Mouse (Mus musculus): Measurements from ENCODE around the gene Slfn1.
"Not testable (repeated sequence)": the region's sequence is repeated elsewhere in the genome, so short reads cannot be mapped to it uniquely, and the experiment has no call there.

The Slfn1 gene

DNA sequence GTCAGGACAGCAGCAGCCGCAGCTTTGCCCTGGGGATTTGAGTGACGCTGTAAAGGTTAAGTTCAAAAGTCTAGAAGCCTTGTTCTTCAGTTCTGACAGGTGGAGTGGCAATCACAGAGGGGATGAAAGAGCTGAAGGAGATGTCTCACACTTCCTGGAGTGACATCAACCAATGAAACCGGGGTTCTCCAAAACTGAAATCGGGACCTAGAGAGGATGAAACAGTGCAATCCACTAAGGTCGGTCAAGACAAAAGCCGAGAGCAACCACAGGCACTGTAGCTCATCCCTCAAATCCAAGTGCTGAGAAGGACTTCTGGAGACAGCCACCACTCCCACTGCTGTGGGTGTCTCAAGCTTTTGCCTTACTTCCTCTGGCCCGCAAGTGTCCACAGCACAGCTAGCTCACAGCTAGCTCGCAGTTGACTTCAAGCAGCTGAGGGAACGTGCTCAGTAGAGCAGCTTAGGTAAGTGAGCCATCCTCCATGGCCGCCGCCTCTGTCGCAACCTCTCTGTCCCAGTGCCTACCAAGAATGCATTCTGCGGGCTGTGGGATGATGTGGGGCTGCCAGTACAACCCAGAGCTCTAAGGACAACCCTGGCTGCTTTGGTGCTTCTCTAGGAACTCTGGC is at the start of gene Slfn1:
TSS of gene Slfn1 (plus strand) at position 253 of the 631 bp plus-strand sequence.
- no peak for DNase-seq

DNA sequence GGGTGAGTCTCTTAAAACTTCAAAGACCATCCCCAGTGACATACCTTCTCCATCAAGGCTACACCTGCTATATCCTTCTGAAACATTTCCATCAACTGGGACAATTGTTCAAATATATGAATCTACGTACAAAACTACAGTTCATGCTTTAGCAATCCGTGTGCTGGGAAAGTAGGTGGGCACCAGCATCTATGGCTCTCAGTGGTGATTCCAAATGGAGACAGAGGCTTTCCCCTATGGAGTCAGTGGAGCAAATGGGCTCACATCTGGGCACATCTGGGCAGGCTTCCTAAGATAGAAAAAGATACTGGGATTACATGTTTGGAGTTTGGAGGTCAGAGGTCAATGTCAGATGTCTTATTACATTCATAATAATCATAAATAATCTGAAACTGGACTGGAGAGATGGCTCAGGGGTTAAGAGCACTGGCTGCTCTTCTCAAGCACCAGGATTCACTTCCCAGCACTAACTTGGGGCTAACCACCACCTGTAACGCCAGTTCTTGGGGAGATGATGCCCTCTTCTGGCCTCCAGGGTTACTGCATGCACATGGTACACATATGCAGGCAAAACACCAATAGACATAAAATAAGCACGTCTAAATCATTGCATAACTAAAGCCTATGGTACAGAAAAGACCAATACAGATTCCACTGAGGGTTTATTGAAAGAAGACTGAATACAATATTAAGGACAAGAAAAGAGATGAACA is 48.5 kb upstream of the Slfn1 start:
- no peak for DNase-seq

DNA sequence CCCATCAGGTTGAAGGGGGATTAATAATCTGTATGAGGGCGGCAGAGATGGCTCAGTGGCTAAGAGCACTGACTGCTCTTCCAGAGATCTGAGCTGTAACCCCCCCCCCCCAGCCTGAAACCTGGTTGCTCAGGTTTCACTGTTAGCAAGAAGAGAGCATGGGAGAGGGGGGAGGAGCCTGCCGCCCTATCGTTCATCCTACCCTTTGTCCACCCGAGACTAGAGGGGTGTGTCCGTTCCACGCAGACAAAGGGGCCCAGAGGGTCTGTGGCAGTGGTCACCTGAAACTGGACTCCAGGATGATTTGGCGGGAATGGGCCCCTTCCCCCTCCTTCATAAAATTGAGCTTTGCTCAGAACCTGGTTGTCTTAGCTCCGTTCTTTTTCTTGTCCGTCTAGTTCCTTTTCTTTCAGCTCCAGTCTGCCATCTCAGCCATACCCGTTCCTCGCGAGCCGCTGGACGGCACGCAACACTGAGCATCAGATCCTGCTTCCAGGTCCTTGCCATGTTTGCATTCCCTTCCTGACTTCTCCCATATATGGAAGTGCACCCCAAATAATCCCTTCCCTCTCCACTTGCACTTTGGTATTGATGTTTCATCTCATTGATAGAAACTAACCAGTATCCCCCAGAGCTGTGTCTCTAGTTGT is 46.2 kb upstream of the Slfn1 start:
- no peak for DNase-seq

DNA sequence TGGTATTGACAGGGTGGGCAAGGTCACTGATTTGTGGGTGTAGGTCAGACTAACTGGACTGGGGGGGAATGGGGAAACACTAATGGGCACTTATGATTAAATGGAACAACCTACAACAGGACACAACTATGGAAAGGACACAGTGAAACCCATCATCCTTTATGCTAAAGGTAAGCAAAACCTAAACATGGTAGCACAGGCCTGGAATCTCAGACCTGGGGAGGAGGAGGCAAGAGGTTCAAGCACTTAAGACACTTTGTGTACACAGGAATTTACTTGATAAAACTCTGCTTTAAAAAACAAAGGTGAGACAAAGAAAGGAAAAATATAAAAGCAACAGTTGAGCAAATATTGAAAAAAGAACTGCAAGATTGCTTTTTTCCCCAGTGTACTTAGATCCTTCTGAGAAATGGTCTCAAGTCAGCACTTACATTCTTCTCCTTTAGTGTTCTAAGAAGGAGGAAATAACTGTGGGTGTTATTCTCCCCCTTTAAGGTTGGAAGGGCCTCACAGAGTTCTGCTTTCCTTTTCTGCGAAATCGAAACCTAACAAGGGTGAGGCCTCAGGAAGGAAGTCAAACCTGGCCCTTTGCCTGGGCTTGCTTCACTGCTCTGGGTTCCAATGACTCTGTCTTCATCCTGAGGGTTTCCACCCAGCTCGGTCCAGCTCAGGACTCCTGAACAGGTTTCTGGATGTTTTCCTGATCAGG is 38.8 kb upstream of the Slfn1 start:
- peak; percentile 71 for DNase-seq

DNA sequence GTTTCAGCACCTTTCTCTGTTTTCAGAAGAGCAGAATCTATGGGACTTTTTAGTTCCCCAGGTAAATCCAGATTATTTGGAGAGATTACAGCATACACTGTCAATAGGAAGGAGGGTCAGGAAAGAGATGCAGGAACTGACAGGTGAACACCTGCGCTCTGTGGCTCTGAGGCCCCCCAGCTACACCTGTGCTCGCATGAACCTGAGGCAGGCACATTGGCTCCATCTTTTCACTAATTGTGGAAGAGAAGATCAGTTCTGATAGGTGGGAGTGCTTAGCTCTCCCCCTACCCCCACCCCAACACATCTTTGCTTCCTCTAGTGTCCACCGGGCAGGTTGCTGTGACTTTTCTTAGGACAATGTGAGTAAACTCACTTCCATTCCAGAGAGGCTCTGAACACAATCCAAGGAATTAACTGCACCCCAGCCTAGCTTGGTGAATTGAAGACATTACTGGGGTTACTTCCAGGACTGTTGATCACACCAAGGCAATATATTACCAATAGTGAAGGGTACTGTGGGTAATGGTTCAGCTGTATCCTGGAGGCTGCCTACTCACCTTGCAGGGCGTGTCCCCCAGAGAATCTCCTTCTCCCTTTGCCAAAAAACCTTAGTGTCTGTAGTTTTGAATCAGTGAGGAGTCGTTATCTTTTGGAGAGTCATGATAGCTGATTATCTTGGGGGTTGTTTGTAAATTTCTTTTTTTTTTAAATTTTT is 38.1 kb upstream of the Slfn1 start:
- DNase-seq = no peak

DNA sequence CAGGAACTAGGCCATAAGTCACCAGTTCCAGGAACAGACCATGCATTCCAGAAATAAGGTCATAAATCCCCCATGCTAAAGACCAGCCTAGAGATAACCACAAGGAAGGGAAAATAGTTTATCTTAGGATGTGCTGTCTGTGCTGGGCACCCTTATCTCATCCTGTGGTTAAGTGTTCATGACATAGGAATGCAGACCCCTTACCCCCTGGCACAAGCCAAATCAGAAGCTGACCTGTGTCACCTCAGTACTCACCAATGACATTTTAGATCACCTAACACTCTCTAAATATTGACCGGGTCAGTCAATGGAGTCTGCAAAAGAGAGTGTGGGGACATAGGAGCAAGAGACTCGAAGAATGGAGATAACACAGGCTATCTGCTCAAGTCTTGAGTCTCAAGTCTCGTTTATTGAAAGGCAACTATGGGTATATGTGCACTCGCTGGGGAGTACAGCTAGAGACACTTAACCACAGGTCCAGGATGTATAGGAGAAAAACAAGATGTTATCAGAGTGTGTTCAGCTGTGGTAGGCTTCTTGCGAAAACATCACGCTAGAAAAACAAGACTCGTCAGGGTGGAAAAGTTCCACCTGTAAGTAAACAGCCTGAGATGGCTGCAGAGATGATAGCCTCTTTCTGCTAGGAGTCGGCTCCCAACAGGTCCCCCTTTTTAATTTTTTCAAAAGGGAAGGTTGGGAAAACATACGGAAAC is 37.0 kb upstream of the Slfn1 start:
- no peak for DNase-seq

DNA sequence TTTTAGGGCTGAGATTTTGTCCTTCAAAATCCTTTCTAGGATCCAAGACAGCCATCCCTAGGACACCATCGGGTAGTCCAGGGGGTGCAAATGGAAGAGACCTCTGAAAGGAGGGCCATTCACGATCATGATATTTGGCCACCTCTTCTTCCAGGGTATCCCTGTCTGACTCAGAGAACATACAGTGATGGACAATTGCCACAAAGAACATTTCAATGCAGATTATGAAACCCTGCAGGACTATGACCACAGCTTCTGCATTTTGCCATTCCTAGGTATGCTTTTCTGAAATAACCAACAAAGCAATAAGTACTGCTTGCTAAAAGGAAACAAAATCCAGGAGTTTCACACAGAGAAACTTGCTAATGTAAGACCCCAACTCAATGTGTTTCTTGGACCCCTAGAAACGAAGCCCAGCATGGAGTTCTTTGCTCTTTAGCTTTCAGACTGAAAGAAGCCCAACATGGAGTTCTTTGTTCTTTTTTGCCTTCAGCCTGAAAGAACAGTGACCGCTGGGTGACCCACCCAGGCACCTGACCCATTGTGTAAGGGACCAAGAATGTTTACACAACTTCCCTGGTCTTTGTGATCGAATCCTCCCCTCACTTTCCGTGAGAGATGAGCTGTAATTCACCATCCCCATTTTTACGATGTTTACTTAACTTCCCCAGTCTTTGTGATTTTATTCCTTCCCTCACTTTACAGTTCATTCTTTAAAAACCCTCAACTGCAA is 33.7 kb upstream of the Slfn1 start:
- DNase-seq = no peak

DNA sequence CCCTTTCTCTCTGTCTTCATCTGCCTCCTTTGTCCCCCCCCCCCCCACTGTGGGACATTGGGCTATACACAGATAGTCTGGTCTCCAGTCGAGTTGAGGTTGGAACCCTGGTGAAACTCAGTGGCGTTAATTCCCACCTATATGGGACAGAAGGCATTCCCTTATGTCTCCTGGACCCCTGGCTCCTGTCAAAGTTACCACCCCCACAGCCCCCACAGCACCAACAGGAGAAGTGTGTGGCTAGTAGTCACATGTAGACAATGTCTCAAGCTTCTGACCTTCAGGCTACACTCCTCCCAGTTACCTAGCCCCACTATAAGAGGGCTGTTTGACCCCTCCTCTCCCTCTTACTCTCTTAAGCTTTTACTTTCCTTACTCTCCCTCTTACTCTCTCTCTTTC is 32.5 kb upstream of the Slfn1 start:
- DNase-seq = no peak

DNA sequence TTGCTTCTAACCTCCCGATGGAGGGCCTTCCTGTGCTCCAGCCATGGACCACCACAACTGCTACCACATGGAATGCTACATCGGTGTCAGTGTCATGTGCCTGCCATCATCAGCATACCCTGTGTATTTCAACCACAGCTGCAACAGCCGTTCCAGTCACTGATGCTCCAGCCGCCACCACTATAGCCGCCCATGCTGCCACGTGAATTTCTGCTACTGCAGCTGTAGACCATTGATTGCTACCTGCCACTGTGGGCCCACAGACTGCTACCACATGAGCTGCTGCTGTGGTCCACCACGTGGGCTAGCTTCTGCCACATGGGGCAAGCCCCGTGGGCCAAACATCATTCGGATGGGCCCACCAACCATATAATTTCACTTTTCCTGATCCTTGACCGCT is 31.9 kb upstream of the Slfn1 start:
- DNase-seq = no peak

DNA sequence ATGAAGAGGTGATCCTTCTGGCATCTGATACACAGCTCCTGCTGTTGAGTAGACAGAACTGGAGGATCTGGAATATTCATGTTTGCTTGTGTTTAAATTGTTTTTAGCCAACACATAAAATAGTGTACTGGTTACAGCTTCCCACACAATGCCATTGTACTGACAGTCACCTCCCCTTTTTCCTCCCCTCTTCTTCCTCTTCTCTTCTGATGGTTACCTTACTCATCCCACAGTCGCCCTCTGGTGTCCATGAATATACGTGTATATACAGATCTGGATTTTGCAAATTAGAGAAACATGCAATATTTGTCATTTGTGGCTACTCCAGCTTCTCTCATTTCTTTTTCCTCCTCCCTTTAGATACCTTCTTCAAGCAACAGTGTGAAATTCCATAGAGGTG is 1.5 kb upstream of the Slfn1 start:
- DNase-seq = no peak

DNA sequence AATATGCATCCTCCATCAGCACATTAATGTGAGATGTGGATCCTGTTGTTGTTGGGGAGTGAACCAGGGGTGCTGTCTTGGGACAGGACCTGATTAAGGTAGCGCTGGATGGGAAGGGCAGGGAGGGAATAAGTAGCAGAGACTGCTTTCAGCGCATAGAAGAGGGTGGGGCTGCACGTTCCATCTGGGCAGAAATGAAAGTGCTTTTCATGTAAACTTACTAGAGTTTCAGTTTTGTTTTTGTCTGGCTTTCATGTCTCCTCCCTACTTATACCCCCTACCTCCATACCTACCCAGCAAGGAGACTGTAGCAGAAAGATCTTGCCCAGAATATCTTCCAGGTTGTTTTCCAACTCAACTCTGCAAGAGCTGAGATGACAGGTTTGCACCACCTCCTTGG is 1.4 kb downstream of the Slfn1 start:
- no peak for DNase-seq

DNA sequence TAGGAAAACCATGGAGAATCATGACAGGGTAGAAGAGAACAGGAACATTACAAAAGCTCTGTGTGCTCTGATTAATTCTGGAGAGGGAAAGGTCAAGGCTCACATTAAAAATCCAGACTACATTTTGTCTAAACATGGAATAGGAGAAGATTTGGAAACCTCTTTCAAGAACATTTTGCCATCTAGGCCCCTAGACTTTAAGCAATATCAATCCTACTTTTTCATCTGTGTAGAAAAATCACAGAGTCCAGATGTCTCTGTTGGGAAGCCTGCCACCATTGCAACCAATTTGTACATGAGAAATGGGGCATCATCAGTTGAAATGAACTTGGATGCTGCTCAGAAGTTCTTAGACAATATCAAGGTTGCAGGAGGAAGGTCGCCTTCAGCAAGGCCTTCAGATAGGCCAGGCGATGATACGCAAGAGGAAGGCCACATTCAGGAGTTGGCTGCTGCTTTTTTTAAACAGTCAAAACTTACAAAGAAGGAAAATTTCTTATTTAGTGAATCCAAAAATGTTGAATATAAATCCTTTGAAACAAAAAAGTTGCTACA is 4.6 kb downstream of the Slfn1 start:
- DNase-seq = no peak

DNA sequence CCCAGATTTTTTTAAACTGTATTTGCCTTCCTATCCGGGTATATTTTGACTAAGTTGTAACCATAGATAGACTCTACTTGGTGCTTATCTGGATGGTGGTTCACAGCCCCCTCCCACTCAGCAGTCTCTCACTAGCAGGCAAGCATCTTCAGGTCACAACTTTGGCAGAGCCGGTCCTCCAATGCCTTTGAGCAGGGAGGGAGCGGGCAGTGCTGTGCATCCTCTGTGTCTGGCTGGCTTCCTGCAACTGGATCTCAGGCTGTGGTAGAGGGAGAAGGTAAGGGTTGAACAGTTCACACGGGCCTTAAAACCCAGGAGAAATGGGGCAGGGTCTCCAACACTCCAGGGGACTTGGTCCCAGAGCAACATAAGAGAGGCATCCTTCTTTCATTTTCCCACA is 6.5 kb downstream of the Slfn1 start:
- DNase-seq = no peak

DNA sequence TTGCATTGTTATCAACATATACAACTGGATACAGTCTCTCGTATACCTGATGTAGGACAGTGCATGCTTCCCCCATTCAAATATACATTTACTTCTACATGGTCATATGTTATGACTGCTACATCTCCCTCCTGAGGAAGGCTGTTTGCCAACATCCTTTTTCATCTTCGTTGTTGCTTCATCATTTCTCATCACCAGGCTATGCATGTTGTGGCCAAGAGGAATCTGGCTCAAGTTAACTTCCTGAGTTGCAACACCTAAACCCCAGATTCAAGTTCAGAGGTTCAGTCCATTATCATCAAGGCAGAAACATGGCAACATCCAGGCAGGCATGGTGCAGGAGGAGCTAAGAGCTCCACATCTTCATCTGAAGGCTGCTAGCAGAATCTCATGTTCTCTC is 8.3 kb downstream of the Slfn1 start:
- no peak for DNase-seq

DNA sequence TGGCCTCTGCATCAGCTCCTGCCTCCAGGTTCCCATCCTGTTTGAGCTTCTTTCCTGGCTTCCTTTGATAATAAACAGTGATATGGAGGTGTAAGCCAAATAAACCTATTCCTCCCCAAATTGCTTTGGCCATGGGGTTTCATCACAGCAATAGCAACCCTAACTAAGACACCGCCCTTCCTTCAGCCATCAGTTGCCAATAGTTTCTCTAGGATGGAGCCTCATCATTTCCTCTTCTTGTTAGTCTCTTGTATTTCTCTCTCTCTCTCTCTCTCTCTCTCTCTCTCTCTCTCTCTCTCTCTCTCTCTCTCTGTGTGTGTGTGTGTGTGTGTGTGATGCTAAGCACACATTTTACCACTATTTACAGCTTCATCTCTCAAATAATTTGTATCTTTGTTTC is 9.0 kb downstream of the Slfn1 start:
- not testable (repeated sequence) for DNase-seq

DNA sequence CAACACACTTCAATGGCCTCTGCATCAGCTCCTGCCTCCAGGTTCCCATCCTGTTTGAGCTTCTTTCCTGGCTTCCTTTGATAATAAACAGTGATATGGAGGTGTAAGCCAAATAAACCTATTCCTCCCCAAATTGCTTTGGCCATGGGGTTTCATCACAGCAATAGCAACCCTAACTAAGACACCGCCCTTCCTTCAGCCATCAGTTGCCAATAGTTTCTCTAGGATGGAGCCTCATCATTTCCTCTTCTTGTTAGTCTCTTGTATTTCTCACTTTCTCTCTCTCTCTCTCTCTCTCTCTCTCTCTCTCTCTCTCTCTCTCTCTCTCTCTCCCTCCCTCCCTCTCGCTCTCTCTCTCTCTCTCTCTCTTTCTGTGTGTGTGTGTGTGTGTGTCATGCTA is 20.6 kb downstream of the Slfn1 start:
- not testable (repeated sequence) for DNase-seq

DNA sequence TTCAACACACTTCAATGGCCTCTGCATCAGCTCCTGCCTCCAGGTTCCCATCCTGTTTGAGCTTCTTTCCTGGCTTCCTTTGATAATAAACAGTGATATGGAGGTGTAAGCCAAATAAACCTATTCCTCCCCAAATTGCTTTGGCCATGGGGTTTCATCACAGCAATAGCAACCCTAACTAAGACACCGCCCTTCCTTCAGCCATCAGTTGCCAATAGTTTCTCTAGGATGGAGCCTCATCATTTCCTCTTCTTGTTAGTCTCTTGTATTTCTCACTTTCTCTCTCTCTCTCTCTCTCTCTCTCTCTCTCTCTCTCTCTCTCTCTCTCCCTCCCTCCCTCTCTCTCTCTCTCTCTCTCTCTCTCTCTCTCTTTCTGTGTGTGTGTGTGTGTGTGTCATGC is 32.3 kb downstream of the Slfn1 start:
- not testable (repeated sequence) for DNase-seq

Data from kidney, adult 11 months (tissue).